Mouse (Mus musculus) limb, embryonic 13.5 days (tissue): ENCODE results near the gene Pfkfb4. TPM values are rescaled to one million over a fixed set of nuclear protein-coding genes. Genes with fewer than 3 reads are reported as not detected.
A peak's percentile ranks its signal among the peaks of the same experiment; 100 is the strongest.

Source experiments
- ATAC-seq: fragments of 200-750 bp; cut with Nextera tagmentation; 2 replicates; pipeline ENCODE4 v1.8.0; 2017; ENCODE audit warnings: low read depth, moderate number of reproducible peaks, moderate TSS enrichment; ENCODE audit not compliant: low FRiP score
- H3K27ac ChIP-seq: fragments of 300-500 bp; sonication (generic); 2 replicates; pipeline ENCODE4 v1.5.1; 2015; ENCODE audit warnings: inconsistent platforms, mild to moderate bottlenecking, moderate library complexity
- H3K27me3 ChIP-seq: fragments of 300-500 bp; sonication (generic); 2 replicates; pipeline ENCODE4 v1.6.1; 2015; ENCODE audit warnings: mild to moderate bottlenecking, inconsistent platforms
- H3K36me3 ChIP-seq: fragments of 300-500 bp; sonication (generic); 2 replicates; pipeline ENCODE4 v1.6.1; 2015; ENCODE audit warnings: inconsistent platforms, mild to moderate bottlenecking, moderate library complexity
- H3K4me1 ChIP-seq: fragments of 300-500 bp; sonication (generic); 2 replicates; pipeline ENCODE4 v1.6.1; 2015; ENCODE audit warnings: inconsistent platforms
- H3K4me2 ChIP-seq: fragments of 300-500 bp; sonication (generic); replicated peaks from 2 replicates; pipeline ENCODE4 v1.6.1; 2015; ENCODE audit warnings: inconsistent platforms, mild to moderate bottlenecking, moderate library complexity
- H3K4me3 ChIP-seq: fragments of 300-500 bp; sonication (generic); 2 replicates; pipeline ENCODE4 v1.5.1; 2015; ENCODE audit warnings: moderate library complexity, mild to moderate bottlenecking, inconsistent platforms
- H3K9ac ChIP-seq: fragments of 300-500 bp; sonication (generic); 2 replicates; pipeline ENCODE4 v1.6.1; 2015; ENCODE audit warnings: mild to moderate bottlenecking, inconsistent platforms
- H3K9me3 ChIP-seq: fragments of 300-500 bp; sonication (generic); 2 replicates; pipeline ENCODE4 v1.6.1; 2016; ENCODE audit warnings: inconsistent platforms
- WGBS: fragments of 180-500 bp; shearing (Covaris S2); methylation state at CpG from one replicate; pipeline ENCODE4 v1.1.7; 2015; 5-methylcytosine and 5-hydroxymethylcytosine counted together
- polyA plus RNA-seq: library from polyadenylated mRNA; unstranded; fragments of >200 nt; fragmentation: Nextera tagmentation; extraction: Ambion mirVana; gene quantifications from 2 replicates; pipeline ENCODE4 v1.2.1, GENCODE M21; 2015

The Pfkfb4 gene
- polyA plus RNA-seq, 1 experiment from 2014 or later = 14.6 TPM

GRCm38 (mm10) chr9:109021428-109021827, 29.9 kb downstream of the Pfkfb4 start:
- Histone ChIP-seq H3K36me3 (peaks cover 18% of the 10 kb centered on the region), H3K9me3 (no peaks in the 10 kb centered on the region), H3K27ac (no peak overlapping the region), H3K4me3 (no peak overlapping the region), H3K4me1 (no peaks in the 10 kb centered on the region), H3K9ac (no peak overlapping the region), H3K4me2 (no peak overlapping the region), H3K27me3 (no peaks in the 10 kb centered on the region)
- WGBS = 84% methylated on average over 4 of the region's 4 CpGs
- no peak for ATAC-seq

GRCm38 (mm10) chr9:109022866-109023685, 31.5 kb downstream of the Pfkfb4 start:
- no peak for ATAC-seq
- peaks cover 16% of the 10 kb centered on the region for H3K36me3 ChIP-seq
- no peaks in the 10 kb centered on the region for H3K4me1 ChIP-seq
- H3K4me2 ChIP-seq = no peak overlapping the region
- H3K9ac ChIP-seq = no peak overlapping the region
- 90% methylated on average over 17 of the region's 17 CpGs for WGBS
- no peaks in the 10 kb centered on the region for H3K9me3 ChIP-seq
- H3K4me3 ChIP-seq = no peak overlapping the region
- no peaks in the 10 kb centered on the region for H3K27me3 ChIP-seq
- H3K27ac ChIP-seq = no peak overlapping the region

DNA sequence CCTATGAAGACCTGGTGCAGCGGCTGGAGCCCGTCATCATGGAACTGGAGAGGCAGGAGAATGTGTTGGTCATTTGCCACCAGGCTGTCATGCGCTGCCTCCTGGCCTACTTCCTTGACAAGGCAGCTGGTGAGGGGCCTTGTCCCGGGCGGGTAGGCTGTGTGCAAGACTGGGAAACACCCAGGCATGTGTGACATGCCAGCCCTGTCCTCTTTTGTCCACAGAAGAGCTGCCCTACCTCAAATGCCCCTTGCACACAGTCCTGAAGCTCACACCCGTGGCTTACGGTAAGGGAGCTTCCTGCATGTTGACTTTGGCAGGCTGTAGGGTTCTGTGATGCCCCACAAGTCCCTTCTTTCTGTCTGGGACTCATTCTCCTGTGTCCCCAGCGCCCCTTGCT, 35.9 kb downstream of the Pfkfb4 start:
- Histone ChIP-seq H3K27me3 (no peaks in the 10 kb centered on the region), H3K4me2 (no peak overlapping the region), H3K9ac (no peak overlapping the region), H3K4me3 (no peak overlapping the region), H3K36me3 (peaks cover 29% of the 10 kb centered on the region), H3K9me3 (no peaks in the 10 kb centered on the region), H3K27ac (no peak overlapping the region), H3K4me1 (no peaks in the 10 kb centered on the region)
- ATAC-seq = no peak
- 80% methylated on average over 8 of the region's 8 CpGs for WGBS

DNA sequence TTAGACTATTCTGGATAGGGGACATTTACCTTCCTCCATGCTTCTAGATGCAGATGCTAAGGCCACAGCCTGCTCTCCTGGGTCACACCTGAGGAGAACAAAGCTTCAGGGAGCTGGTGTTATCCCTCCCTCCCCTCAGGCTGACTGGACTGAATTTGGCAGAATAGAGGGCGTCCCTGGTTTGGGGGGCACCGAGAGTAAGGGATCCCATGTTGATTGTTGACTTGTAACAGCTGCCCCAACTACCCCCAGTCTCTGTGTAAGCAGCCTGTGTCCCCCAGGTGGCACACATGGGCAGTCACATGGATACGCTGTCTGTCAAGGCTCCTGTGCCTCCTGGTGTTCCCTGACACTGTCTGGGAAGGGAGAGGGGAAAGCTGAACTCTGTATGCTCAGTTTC, 36.8 kb downstream of the Pfkfb4 start:
- Histone ChIP-seq H3K9ac (no peak overlapping the region), H3K4me1 (no peaks in the 10 kb centered on the region), H3K27ac (no peak overlapping the region), H3K27me3 (no peaks in the 10 kb centered on the region), H3K9me3 (no peaks in the 10 kb centered on the region), H3K36me3 (peaks cover 29% of the 10 kb centered on the region), H3K4me2 (no peak overlapping the region), H3K4me3 (no peak overlapping the region)
- 88% methylated on average over 3 of the region's 3 CpGs for WGBS
- ATAC-seq = no peak

- Histone ChIP-seq H3K27ac (no peak overlapping the region), H3K4me1 (no peaks in the 10 kb centered on the region), H3K36me3 (peaks cover 29% of the 10 kb centered on the region), H3K27me3 (no peaks in the 10 kb centered on the region), H3K4me2 (no peak overlapping the region), H3K9me3 (no peaks in the 10 kb centered on the region), H3K9ac (no peak overlapping the region), H3K4me3 (no peak overlapping the region)
- WGBS = 80% methylated on average over 5 of the region's 5 CpGs
- no peak for ATAC-seq
Measured at GRCm38 (mm10) chr9:109028919-109029318, 37.3 kb downstream of the Pfkfb4 start.

DNA sequence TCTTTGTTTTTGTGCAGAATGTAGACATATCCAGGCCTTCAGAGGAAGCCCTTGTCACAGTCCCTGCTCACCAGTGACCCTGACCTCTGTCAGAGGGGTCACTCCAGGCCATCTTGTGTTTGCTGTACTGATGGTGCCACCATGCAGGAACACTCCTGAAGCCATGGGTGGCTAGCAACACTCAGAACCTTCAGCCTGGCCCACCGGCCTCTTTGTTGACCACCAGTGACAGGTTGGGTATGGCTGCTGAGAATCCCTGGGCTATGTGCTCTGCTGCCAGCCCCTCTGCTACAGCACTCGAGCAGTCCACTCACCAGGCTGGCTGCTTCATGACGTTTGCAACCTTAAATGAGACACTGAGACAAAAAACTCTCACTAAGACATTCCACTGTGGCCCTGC, 38.7 kb downstream of the Pfkfb4 start:
- ATAC-seq = no peak
- no peaks in the 10 kb centered on the region for H3K9me3 ChIP-seq
- no peak overlapping the region for H3K27ac ChIP-seq
- H3K36me3 ChIP-seq = peaks cover 23% of the 10 kb centered on the region
- no peaks in the 10 kb centered on the region for H3K27me3 ChIP-seq
- H3K4me1 ChIP-seq = no peaks in the 10 kb centered on the region
- H3K4me3 ChIP-seq = no peak overlapping the region
- no peak overlapping the region for H3K4me2 ChIP-seq
- 67% methylated on average over 3 of the region's 3 CpGs for WGBS
- H3K9ac ChIP-seq = no peak overlapping the region

GRCm38 (mm10) chr9:109031001-109031400, 39.4 kb downstream of the Pfkfb4 start:
- 92% methylated on average over 7 of the region's 7 CpGs for WGBS
- peaks cover 17% of the 10 kb centered on the region for H3K36me3 ChIP-seq
- H3K9ac ChIP-seq = no peak overlapping the region
- no peaks in the 10 kb centered on the region for H3K9me3 ChIP-seq
- no peaks in the 10 kb centered on the region for H3K4me1 ChIP-seq
- H3K27me3 ChIP-seq = no peaks in the 10 kb centered on the region
- H3K27ac ChIP-seq = no peak overlapping the region
- H3K4me2 ChIP-seq = no peak overlapping the region
- no peak overlapping the region for H3K4me3 ChIP-seq
- ATAC-seq = no peak

DNA sequence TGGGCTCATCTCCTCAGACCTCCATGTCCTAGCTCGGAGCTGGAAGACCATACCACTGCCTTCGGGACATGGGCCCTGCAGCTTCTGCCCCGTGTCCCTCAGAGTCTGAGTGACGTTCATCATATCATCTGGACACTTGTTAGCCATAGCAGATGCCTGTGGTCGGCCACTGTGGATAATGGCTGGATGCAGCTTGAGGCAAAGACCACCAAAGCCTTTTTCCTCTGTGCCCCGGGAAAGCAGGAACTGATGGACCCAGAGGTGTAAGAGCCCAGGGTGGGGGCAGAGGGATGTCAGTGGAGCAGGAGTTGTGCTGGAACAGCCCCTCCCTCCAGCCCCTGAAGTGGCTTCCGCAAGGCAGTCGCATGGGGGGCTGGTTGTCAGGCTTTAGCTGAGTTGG, 40.1 kb downstream of the Pfkfb4 start:
- Histone ChIP-seq H3K4me2 (no peak overlapping the region), H3K27ac (no peak overlapping the region), H3K4me3 (no peak overlapping the region), H3K9ac (no peak overlapping the region), H3K36me3 (peaks cover 14% of the 10 kb centered on the region), H3K27me3 (no peaks in the 10 kb centered on the region), H3K4me1 (no peaks in the 10 kb centered on the region), H3K9me3 (no peaks in the 10 kb centered on the region)
- no peak for ATAC-seq
- 83% methylated on average over 8 of the region's 8 CpGs for WGBS

GRCm38 (mm10) chr9:109032435-109032834, 40.9 kb downstream of the Pfkfb4 start:
- Histone ChIP-seq H3K27me3 (no peaks in the 10 kb centered on the region), H3K9me3 (no peaks in the 10 kb centered on the region), H3K27ac (no peak overlapping the region), H3K4me3 (no peak overlapping the region), H3K9ac (no peak overlapping the region), H3K4me1 (no peaks in the 10 kb centered on the region), H3K36me3 (peaks cover 12% of the 10 kb centered on the region), H3K4me2 (no peak overlapping the region)
- WGBS = 89% methylated on average over 6 of the region's 6 CpGs
- no peak for ATAC-seq

GRCm38 (mm10) chr9:109038086-109038895, 46.7 kb downstream of the Pfkfb4 start, which contains the start of gene Shisa5:
TSS of gene Shisa5 (plus strand) at chr9:109038565.
- ATAC-seq = peak; percentile 91
- peaks cover 31% of the 10 kb centered on the region for H3K4me1 ChIP-seq
- peak within 1 kb of the TSS; percentile 63 for H3K4me3 ChIP-seq
- peak within 1 kb of the TSS; percentile 39 for H3K27ac ChIP-seq
- H3K9ac ChIP-seq = peak within 1 kb of the TSS; percentile 79
- WGBS = under 1% methylated on average over 34 of the region's 40 CpGs
- no peaks in the 10 kb centered on the region for H3K27me3 ChIP-seq
- H3K36me3 ChIP-seq = no peaks in the 10 kb centered on the region
- no peaks in the 10 kb centered on the region for H3K9me3 ChIP-seq
- H3K4me2 ChIP-seq = peak within 1 kb of the TSS; percentile 79

DNA sequence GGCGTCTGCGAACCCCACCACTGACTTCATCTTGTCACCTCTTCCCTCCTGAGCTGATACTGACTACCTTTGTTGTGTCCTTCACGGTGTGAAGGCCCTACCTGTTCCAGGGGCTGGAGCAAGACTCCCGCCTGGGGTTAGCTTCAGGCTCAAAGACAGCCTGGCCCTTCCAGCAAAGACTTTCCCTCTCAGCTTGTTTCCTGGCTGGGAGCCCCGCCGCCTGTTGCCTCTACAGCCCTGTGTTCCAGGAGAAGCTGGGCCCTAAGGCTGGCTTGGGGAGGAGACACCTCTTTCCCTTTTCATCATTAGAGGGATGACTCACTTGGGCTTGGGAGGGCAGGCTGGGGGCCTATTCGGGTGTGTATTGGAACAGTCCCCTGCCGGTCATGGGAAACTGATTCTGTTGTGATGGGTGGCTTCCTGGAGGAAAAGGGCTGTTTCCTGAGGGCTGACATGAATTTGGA, 47.4 kb downstream of the Pfkfb4 start:
- Histone ChIP-seq H3K4me1 (peaks cover 31% of the 10 kb centered on the region), H3K27ac (peak overlapping the region; percentile 39), H3K4me2 (peak overlapping the region; percentile 79), H3K9ac (peak overlapping the region; percentile 79), H3K9me3 (no peaks in the 10 kb centered on the region), H3K27me3 (no peaks in the 10 kb centered on the region), H3K4me3 (peak overlapping the region; percentile 63), H3K36me3 (0 out of 2 replicates have a peak, but pooled peaks cover 2% of the 10 kb centered on the region)
- WGBS = 19% methylated on average over 8 of the region's 8 CpGs
- no peak for ATAC-seq

DNA sequence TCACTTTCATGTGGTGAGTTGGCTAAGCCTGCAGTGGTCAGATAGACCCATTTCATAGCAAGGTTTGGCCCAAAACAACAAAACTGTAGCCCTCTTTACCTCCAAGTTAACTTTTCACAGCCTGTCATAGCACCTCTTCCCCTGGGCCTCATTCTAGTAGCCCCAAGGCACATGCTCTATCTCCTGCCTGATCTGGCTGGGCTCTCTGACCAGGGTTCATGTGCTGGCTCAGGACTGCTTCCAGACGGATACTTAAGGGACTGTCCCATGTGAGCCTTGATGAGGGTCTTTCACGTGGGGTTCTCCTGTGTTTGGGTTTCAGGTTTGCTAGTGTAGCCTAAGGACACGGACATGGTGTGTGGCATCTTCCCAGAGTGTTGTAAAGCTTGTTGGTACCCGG, 48.1 kb downstream of the Pfkfb4 start:
- 76% methylated on average over 4 of the region's 4 CpGs for WGBS
- H3K4me1 ChIP-seq = peaks cover 31% of the 10 kb centered on the region
- H3K9ac ChIP-seq = no peak overlapping the region
- no peaks in the 10 kb centered on the region for H3K27me3 ChIP-seq
- H3K9me3 ChIP-seq = no peaks in the 10 kb centered on the region
- H3K27ac ChIP-seq = no peak overlapping the region
- peak overlapping the region; percentile 63 for H3K4me3 ChIP-seq
- peak overlapping the region; percentile 79 for H3K4me2 ChIP-seq
- no peak for ATAC-seq
- H3K36me3 ChIP-seq = peaks cover 2% of the 10 kb centered on the region; the same call in 1 of the 2 replicates
